Mouse (Mus musculus): ENCODE measurements around the gene Cldn3. TPM values are rescaled to one million over a fixed set of nuclear protein-coding genes. Genes with fewer than 3 reads are reported as not detected.
A peak's percentile ranks its signal among the peaks of the same experiment; 100 is the strongest.

Cldn3 gene
- total and polyA plus RNA-seq, 3 experiments: not detected

DNA sequence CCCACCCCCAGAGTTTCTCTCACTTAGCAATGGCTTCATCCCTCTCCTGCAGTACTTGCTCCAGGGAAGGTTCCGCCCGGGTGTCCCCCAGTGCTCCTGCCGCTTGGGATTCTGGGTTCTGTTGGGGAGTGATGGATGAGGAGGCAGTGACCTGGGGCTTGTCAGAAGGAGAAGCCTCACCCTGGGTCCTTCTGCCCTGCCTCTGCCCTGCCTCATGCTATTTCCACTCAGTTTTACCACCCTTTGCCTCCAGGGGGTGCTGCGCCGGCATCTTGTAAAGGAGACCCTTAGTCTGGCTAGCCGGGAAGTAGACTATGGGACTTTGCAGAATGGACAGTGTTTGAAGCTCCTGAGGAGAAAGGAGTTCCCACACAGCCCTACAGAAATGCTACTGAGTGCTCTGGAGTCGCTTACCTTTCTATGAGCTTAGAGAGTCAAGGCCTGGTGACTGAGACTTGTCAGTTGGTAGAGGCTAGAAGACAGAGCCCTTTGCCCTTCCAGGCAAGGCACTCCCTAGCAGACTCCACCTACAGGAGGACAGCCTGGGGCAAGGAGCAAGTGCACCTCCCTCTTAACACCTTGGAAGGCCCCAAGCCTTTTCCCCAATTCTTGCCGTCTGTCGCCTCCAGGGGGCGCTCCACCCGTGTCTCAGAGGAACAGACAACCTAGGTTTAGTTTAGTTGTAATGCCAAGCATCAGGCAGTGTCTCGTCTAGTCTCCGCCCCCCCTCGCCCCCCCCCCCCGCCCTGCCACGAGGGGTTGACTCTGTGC, 26.8 kb downstream of the Cldn3 start:
- in situ Hi-C loops (cut with MboI; ENCODE audit: low pct_ligation_motif_present, low pct_unique_long_range_greater_than_20kb, low sequenced_read_pairs) (no loop called here), dilution Hi-C loops (cut with MboI; ENCODE audit: extremely low pct_ligation_motif_present, extremely low pct_unique_long_range_greater_than_20kb, low sequenced_read_pairs) (no loop called here)
- H3K79me2 ChIP-seq (replicated peaks; ENCODE audit: control insufficient read depth, extremely low read depth, insufficient read depth, poor library complexity, severe bottlenecking): no peaks in the 10 kb centered on the region; the same call in 1 of the 2 replicates
- DNase-seq (ENCODE audit: extremely low read depth): peak; percentile 80
- H3K4me1 ChIP-seq (ENCODE audit: control insufficient read depth in 1 of 2, insufficient read depth in 2 of 2): peaks cover 7 to 34% of the 10 kb centered on the region in 2 experiments
- no peaks in the 10 kb centered on the region for H3K9me3 ChIP-seq (replicated peaks; ENCODE audit: low read length)
- TF ChIP-seq KAT2A (IDR thresholded peaks at IDR 0.05; ENCODE audit: insufficient replicate concordance, low read length): no peak
- TF ChIP-seq ZNF384 (IDR thresholded peaks at IDR 0.05; ENCODE audit: low read depth, low read length): no peak
- no peak for TF ChIP-seq PAX5 (IDR thresholded peaks at IDR 0.05; ENCODE audit: low read length)
- TF ChIP-seq SMC3 (IDR thresholded peaks at IDR 0.05; ENCODE audit: low read depth, low read length): peak; percentile 37
- no peak for TF ChIP-seq TBP (conservative IDR thresholded peaks at IDR 0.05; ENCODE audit: low read depth, low read length)
- TF ChIP-seq EP300 (IDR thresholded peaks at IDR 0.05; ENCODE audit: low read length): no peak
- TF ChIP-seq GABPA (IDR thresholded peaks at IDR 0.05; ENCODE audit: insufficient replicate concordance, low read depth, low read length): no peak
- no peak for TF ChIP-seq NRF1 (IDR thresholded peaks at IDR 0.05; ENCODE audit: low read depth, low read length)
- no peak for TF ChIP-seq MEF2A (IDR thresholded peaks at IDR 0.05; ENCODE audit: borderline replicate concordance, low read depth, low read length)
- no peak for TF ChIP-seq ZKSCAN1 (IDR thresholded peaks at IDR 0.05; ENCODE audit: borderline replicate concordance, low read depth, low read length)
- no peak for TF ChIP-seq HCFC1 (IDR thresholded peaks at IDR 0.05; ENCODE audit: low read depth, low read length)
- TF ChIP-seq ELF1 (IDR thresholded peaks at IDR 0.05; ENCODE audit: low read depth, low read length): 0 out of 2 replicates have a peak, but pooled peaks have one; percentile 12
- no peak for TF ChIP-seq CHD2 (IDR thresholded peaks at IDR 0.05; ENCODE audit: low read length)
- no peak for TF ChIP-seq TCF12 (IDR thresholded peaks at IDR 0.05; ENCODE audit: low read depth, low read length)
- no peak for TF ChIP-seq ETS1 (conservative IDR thresholded peaks at IDR 0.05; ENCODE audit: low read depth, low read length)
- TF ChIP-seq NELFE (IDR thresholded peaks at IDR 0.05; ENCODE audit: low read depth, low read length): peak; percentile 4; the same call in 1 of the 2 replicates
- TF ChIP-seq MAFK (IDR thresholded peaks at IDR 0.05; ENCODE audit: insufficient replicate concordance, low read length): no peak
- TF ChIP-seq USF2 (conservative IDR thresholded peaks at IDR 0.05; ENCODE audit: low read depth, low read length): no peak
- peak; percentile 24 for TF ChIP-seq RAD21 (IDR thresholded peaks at IDR 0.05; ENCODE audit: low read depth, low read length)
- TF ChIP-seq POLR2AphosphoS2 (IDR thresholded peaks at IDR 0.05; ENCODE audit: low read depth, low read length): no peak
- TF ChIP-seq CTCF (conservative IDR thresholded peaks at IDR 0.05 in 1 of 2, IDR thresholded peaks at IDR 0.05 in 1 of 2; ENCODE audit: low read depth in 2 of 2, low read length in 2 of 2): peak; percentile 63 to 80
- no peak for TF ChIP-seq USF1 (IDR thresholded peaks at IDR 0.05; ENCODE audit: low read depth, low read length)
- TF ChIP-seq RCOR1 (conservative IDR thresholded peaks at IDR 0.05; ENCODE audit: low read depth, low read length): no peak
- TF ChIP-seq JUN (IDR thresholded peaks at IDR 0.05; ENCODE audit: insufficient read depth, low read depth, low read length): no peak
- no peak for TF ChIP-seq E2F4 (IDR thresholded peaks at IDR 0.05; ENCODE audit: insufficient replicate concordance, low read depth, low read length)
- no peak overlapping the region for H3K9ac ChIP-seq (ENCODE audit: insufficient read depth, low read depth)
- no peak overlapping the region for H3K4me2 ChIP-seq (ENCODE audit: insufficient read depth, low read depth, poor library complexity, severe bottlenecking)
- H3K27ac ChIP-seq (ENCODE audit: insufficient read depth, low read depth): no peak overlapping the region
- H3K36me3 ChIP-seq (replicated peaks in 1 of 2; ENCODE audit: control insufficient read depth in 1 of 2, insufficient read depth in 1 of 2, low read length in 1 of 2): peaks cover 2 to 18% of the 10 kb centered on the region in 2 experiments
- no peak overlapping the region for H3K4me3 ChIP-seq (replicated peaks in 1 of 3; ENCODE audit: low read depth in 2 of 3, low read length in 2 of 3, poor library complexity in 1 of 3)
- peaks cover 3% of the 10 kb centered on the region for H3K27me3 ChIP-seq (replicated peaks)

All from CH12.LX (cell line).